Mouse (Mus musculus) forebrain, embryonic 14.5 days (tissue): Measurements from ENCODE around the gene Fam78a. TPM values are rescaled to one million over a fixed set of nuclear protein-coding genes. Genes with fewer than 3 reads are reported as not detected.

Source experiments
- ATAC-seq: fragments of 200-750 bp; cut with Nextera tagmentation; 2 replicates; pipeline ENCODE4 v1.8.0; 2017; ENCODE audit warnings: mild to moderate bottlenecking, moderate library complexity
- DNase-seq: peaks from one replicate; pipeline ENCODE4 v3.0.0-alpha.2; 2015; ENCODE audit warnings: low spot score
- H3K27ac ChIP-seq: fragments of 300-500 bp; sonication (generic); 2 replicates; pipeline ENCODE4 v1.5.1; 2014; ENCODE audit warnings: low read depth, mild to moderate bottlenecking, control low read depth, low read length, moderate library complexity
- H3K27me3 ChIP-seq: fragments of 300-500 bp; sonication (generic); replicated peaks from 2 replicates; pipeline ENCODE4 v1.6.1; 2014; ENCODE audit warnings: low read length, control low read depth, mixed read lengths; ENCODE audit not compliant: control insufficient read depth, insufficient read depth
- H3K36me3 ChIP-seq: fragments of 300-500 bp; sonication (generic); 2 replicates; pipeline ENCODE4 v1.6.1; 2014; ENCODE audit warnings: low read length, control low read depth; ENCODE audit not compliant: control insufficient read depth, insufficient read depth
- H3K4me1 ChIP-seq: fragments of 300-500 bp; sonication (generic); 2 replicates; pipeline ENCODE4 v1.6.1; 2014; ENCODE audit warnings: antibody characterized with exemption, low read length, control low read depth; ENCODE audit not compliant: control insufficient read depth, insufficient read depth
- H3K4me2 ChIP-seq: fragments of 300-500 bp; sonication (generic); 2 replicates; pipeline ENCODE4 v1.6.1; 2014; ENCODE audit warnings: mild to moderate bottlenecking, control low read depth, low read length
- H3K4me3 ChIP-seq: fragments of 300-500 bp; sonication (generic); 2 replicates; pipeline ENCODE4 v1.5.1; 2014; ENCODE audit warnings: low read depth, low read length, control low read depth
- H3K9ac ChIP-seq: fragments of 300-500 bp; sonication (generic); 2 replicates; pipeline ENCODE4 v1.6.1; 2014; ENCODE audit warnings: mild to moderate bottlenecking, low read length, control low read depth, moderate library complexity
- H3K9me3 ChIP-seq: fragments of 300-500 bp; sonication (generic); replicated peaks from 2 replicates; pipeline ENCODE4 v1.6.1; 2016; ENCODE audit warnings: low read length, control low read depth, mixed read lengths; ENCODE audit not compliant: control insufficient read depth
- WGBS: fragments of 180-500 bp; shearing (Covaris S2); extraction: QIAGEN DNeasy Blood & Tissue Kit; methylation state at CpG from one replicate; pipeline ENCODE4 v1.1.7; 2014; 5-methylcytosine and 5-hydroxymethylcytosine counted together
- polyA plus RNA-seq: library from polyadenylated mRNA; unstranded; fragments of >200 nt; fragmentation: Nextera tagmentation; extraction: Ambion mirVana; gene quantifications from 2 replicates; pipeline ENCODE4 v1.2.1, GENCODE M21; 2014

Gene Fam78a
- polyA plus RNA-seq, 1 experiment from 2014 or later: 0.34 TPM

GRCm38 (mm10) chr2:32090145-32090544 lies 5.5 kb upstream of the Fam78a start:
- peak; percentile 8 for DNase-seq
- no peaks in the 10 kb centered on the region for H3K9me3 ChIP-seq
- WGBS: 53% methylated on average over 2 of the region's 2 CpGs
- no peak overlapping the region for H3K9ac ChIP-seq
- no peak overlapping the region for H3K4me3 ChIP-seq
- ATAC-seq: no peak
- peaks cover 20% of the 10 kb centered on the region for H3K27me3 ChIP-seq
- H3K36me3 ChIP-seq: no peaks in the 10 kb centered on the region
- H3K27ac ChIP-seq: no peak overlapping the region
- H3K4me1 ChIP-seq: peaks cover 6% of the 10 kb centered on the region
- H3K4me2 ChIP-seq: no peak overlapping the region

GRCm38 (mm10) chr2:32089606-32090005 lies 4.9 kb upstream of the Fam78a start:
- Histone ChIP-seq H3K9ac (no peak overlapping the region), H3K36me3 (no peaks in the 10 kb centered on the region), H3K4me1 (peaks cover 6% of the 10 kb centered on the region), H3K27me3 (peaks cover 24% of the 10 kb centered on the region), H3K4me3 (no peak overlapping the region), H3K27ac (no peak overlapping the region), H3K9me3 (no peaks in the 10 kb centered on the region), H3K4me2 (no peak overlapping the region)
- DNase-seq (no peak), ATAC-seq (no peak)
- 66% methylated on average over 3 of the region's 3 CpGs for WGBS

- Histone ChIP-seq H3K4me3 (peak overlapping the region; percentile 16; the same call in 1 of the 2 replicates), H3K9me3 (no peaks in the 10 kb centered on the region), H3K4me1 (peaks cover 13% of the 10 kb centered on the region), H3K27ac (no peak overlapping the region), H3K27me3 (peaks cover 36% of the 10 kb centered on the region), H3K36me3 (no peaks in the 10 kb centered on the region), H3K9ac (peak overlapping the region; percentile 48), H3K4me2 (peak overlapping the region; percentile 51)
- ATAC-seq (no peak), DNase-seq (peak; percentile 50)
- WGBS: 4% methylated on average over 35 of the region's 35 CpGs
Measured at GRCm38 (mm10) chr2:32088372-32088981, 3.8 kb upstream of the Fam78a start.

GRCm38 (mm10) chr2:32087606-32088005 lies 2.9 kb upstream of the Fam78a start:
- peaks cover 44% of the 10 kb centered on the region for H3K27me3 ChIP-seq
- WGBS: 65% methylated on average over 4 of the region's 4 CpGs
- H3K27ac ChIP-seq: no peak overlapping the region
- DNase-seq (no peak), ATAC-seq (no peak)
- H3K4me3 ChIP-seq: no peak overlapping the region
- no peak overlapping the region for H3K4me2 ChIP-seq
- no peak overlapping the region for H3K9ac ChIP-seq
- peaks cover 15% of the 10 kb centered on the region for H3K4me1 ChIP-seq
- no peaks in the 10 kb centered on the region for H3K9me3 ChIP-seq
- no peaks in the 10 kb centered on the region for H3K36me3 ChIP-seq

- H3K36me3 ChIP-seq: no peaks in the 10 kb centered on the region
- H3K9me3 ChIP-seq: no peaks in the 10 kb centered on the region
- no peak overlapping the region for H3K4me3 ChIP-seq
- 51% methylated on average over 2 of the region's 2 CpGs for WGBS
- DNase-seq: no peak
- ATAC-seq: no peak
- H3K4me1 ChIP-seq: peaks cover 15% of the 10 kb centered on the region
- H3K27ac ChIP-seq: no peak overlapping the region
- H3K27me3 ChIP-seq: peaks cover 58% of the 10 kb centered on the region
- no peak overlapping the region for H3K9ac ChIP-seq
- no peak overlapping the region for H3K4me2 ChIP-seq
Measured at GRCm38 (mm10) chr2:32085231-32085630, 574 bp upstream of the Fam78a start.

GRCm38 (mm10) chr2:32084872-32085199 lies 179 bp upstream of the Fam78a start:
- ATAC-seq: no peak
- 23% methylated on average over 2 of the region's 2 CpGs for WGBS
- peaks cover 58% of the 10 kb centered on the region for H3K27me3 ChIP-seq

GRCm38 (mm10) chr2:32083159-32084011 lies 1.3 kb downstream of the Fam78a start:
- Histone ChIP-seq H3K9ac (peak overlapping the region; percentile 32; the same call in 1 of the 2 replicates), H3K27ac (no peak overlapping the region), H3K4me2 (peak overlapping the region; percentile 97), H3K4me3 (peak overlapping the region; percentile 57), H3K36me3 (no peaks in the 10 kb centered on the region), H3K4me1 (peaks cover 9% of the 10 kb centered on the region), H3K27me3 (peaks cover 56% of the 10 kb centered on the region), H3K9me3 (no peaks in the 10 kb centered on the region)
- no peak for ATAC-seq
- under 1% methylated on average over 91 of the region's 91 CpGs for WGBS
- DNase-seq: no peak

More at GRCm38 (mm10) chr2:32084872-32085199, 179 bp upstream of the Fam78a start:
- H3K36me3 ChIP-seq: no peaks in the 10 kb centered on the region
- H3K9me3 ChIP-seq: no peaks in the 10 kb centered on the region
- H3K9ac ChIP-seq: no peak overlapping the region; the same call in 1 of the 2 replicates
- H3K4me2 ChIP-seq: peak overlapping the region; percentile 97
- no peak for DNase-seq
- peaks cover 15% of the 10 kb centered on the region for H3K4me1 ChIP-seq
- H3K27ac ChIP-seq: no peak overlapping the region
- H3K4me3 ChIP-seq: peak overlapping the region; percentile 57

- no peak overlapping the region for H3K4me2 ChIP-seq
- peaks cover 9% of the 10 kb centered on the region; the same call in 1 of the 2 replicates for H3K4me1 ChIP-seq
- H3K36me3 ChIP-seq: no peaks in the 10 kb centered on the region
- 35% methylated on average over 2 of the region's 2 CpGs for WGBS
- ATAC-seq (no peak), DNase-seq (no peak)
- H3K9ac ChIP-seq: no peak overlapping the region
- H3K9me3 ChIP-seq: no peaks in the 10 kb centered on the region
- no peak overlapping the region for H3K27ac ChIP-seq
- H3K27me3 ChIP-seq: peaks cover 46% of the 10 kb centered on the region
- no peak overlapping the region for H3K4me3 ChIP-seq
Measured at GRCm38 (mm10) chr2:32082229-32082628, 2.4 kb downstream of the Fam78a start.
